Mouse (Mus musculus): ENCODE results near the gene Uck1. TPM values are rescaled to one million over a fixed set of nuclear protein-coding genes. Genes with fewer than 3 reads are reported as not detected.
A peak's percentile ranks its signal among the peaks of the same experiment; 100 is the strongest.

The Uck1 gene
- polyA plus RNA-seq, 1 experiment from 2014 or later: 74.1 TPM

DNA sequence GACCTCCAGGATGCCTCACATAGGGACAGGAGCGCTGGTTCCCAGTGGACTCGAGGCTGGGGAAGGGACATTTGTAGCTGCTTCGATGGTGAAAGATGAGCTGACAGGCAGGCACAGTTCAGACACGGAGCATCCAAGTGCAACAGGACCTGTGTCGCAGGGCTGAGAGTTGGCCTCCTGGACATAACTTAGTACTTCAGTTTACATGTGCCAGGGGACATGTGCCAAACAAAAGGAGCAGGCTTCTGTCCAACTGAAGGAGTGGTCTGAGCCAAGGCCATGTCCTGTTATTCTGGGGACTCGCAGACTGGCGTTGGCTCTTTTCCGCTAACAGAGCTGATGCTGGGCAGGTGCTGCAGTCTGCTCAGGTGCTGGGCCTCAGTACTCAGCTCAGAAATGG, 34.4 kb upstream of the Uck1 start:
- WGBS: 84% methylated on average over 8 of the region's 8 CpGs
- H3K4me1 ChIP-seq (replicated peaks; ENCODE audit: control insufficient read depth, insufficient read depth, low read length): no peaks in the 10 kb centered on the region
- ATAC-seq: no peak

DNA sequence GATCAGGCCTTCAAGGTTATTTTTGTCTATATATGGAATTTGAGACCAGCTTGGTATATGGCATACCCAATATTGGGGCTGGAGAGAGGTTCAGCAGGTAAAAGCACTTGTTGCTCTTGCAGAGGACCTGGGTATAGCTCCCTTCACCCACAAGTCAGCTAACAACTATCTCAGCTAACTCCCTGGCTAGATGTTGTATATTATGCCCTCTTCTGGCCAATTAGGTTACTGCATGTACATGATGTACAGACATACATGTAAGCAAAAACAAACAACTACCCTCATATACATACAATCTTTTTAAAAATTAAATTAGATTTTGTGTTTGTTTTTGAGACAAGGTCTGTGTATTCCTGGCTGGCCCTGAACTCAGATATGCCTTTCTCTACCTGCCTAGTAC, 29.6 kb upstream of the Uck1 start:
- Histone ChIP-seq H3K4me2 (replicated peaks; ENCODE audit: low read depth) (peak overlapping the region; percentile 72), H3K4me1 (replicated peaks; ENCODE audit: control insufficient read depth, insufficient read depth, low read length) (no peaks in the 10 kb centered on the region), H3K36me3 (ENCODE audit: control insufficient read depth, insufficient read depth) (peaks cover 19% of the 10 kb centered on the region), H3K9ac (ENCODE audit: low read depth, low read length) (no peak overlapping the region), H3K27ac (ENCODE audit: low read depth, low read length) (no peak overlapping the region), H3K27me3 (replicated peaks; ENCODE audit: control insufficient read depth, insufficient read depth, low read length) (no peaks in the 10 kb centered on the region), H3K9me3 (ENCODE audit: control insufficient read depth) (no peaks in the 10 kb centered on the region), H3K4me3 (ENCODE audit: low read depth, low read length) (peak overlapping the region; percentile 80)
- TF ChIP-seq CTCF (IDR thresholded peaks at IDR 0.05; ENCODE audit: low read depth): peak; percentile 75
- ATAC-seq: no peak

More for the DNA sequence above, 34.4 kb upstream of the Uck1 start:
- Histone ChIP-seq H3K9ac (ENCODE audit: low read depth, low read length) (no peak overlapping the region), H3K9me3 (ENCODE audit: control insufficient read depth) (no peaks in the 10 kb centered on the region), H3K36me3 (ENCODE audit: control insufficient read depth, insufficient read depth) (peaks cover 44% of the 10 kb centered on the region), H3K4me2 (replicated peaks; ENCODE audit: low read depth) (no peak overlapping the region), H3K4me3 (ENCODE audit: low read depth, low read length) (no peak overlapping the region), H3K27me3 (replicated peaks; ENCODE audit: control insufficient read depth, insufficient read depth, low read length) (no peaks in the 10 kb centered on the region), H3K27ac (ENCODE audit: low read depth, low read length) (no peak overlapping the region)
- TF ChIP-seq CTCF (IDR thresholded peaks at IDR 0.05; ENCODE audit: low read depth): no peak

DNA sequence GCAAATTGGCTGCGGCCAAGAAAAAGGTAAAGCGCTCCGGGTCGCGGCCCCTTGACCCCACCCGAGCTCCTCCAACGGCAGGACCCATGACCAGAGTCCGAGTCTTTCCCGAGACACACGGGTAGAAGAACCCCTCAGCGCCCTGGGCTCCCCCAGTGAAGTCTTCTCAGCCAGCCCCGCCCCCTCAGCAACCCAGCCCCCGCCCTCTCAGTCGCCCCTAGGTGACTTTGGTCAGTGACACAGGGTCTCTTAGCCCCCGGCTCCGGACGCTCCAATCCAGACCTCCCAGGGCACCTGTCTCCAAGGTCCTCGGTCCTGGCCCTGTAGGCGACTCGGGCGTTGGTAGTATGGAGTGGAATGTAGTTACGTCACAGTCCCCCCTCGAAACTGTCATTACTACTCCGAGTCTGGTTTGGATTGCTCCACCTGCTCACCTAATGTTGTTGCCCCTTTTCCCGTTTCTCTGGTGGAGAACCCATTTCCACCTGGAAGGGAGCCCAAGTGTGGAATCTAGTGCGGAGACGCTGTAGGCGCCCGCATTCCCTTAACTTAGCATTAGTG, 28.5 kb upstream of the Uck1 start:
- H3K36me3 ChIP-seq (ENCODE audit: control insufficient read depth, insufficient read depth): peaks cover 20% of the 10 kb centered on the region
- peak overlapping the region; percentile 80 for H3K4me3 ChIP-seq (ENCODE audit: low read depth, low read length)
- H3K4me1 ChIP-seq (replicated peaks; ENCODE audit: control insufficient read depth, insufficient read depth, low read length): no peaks in the 10 kb centered on the region
- under 1% methylated on average over 21 of the region's 29 CpGs for WGBS
- H3K27me3 ChIP-seq (replicated peaks; ENCODE audit: control insufficient read depth, insufficient read depth, low read length): no peaks in the 10 kb centered on the region
- ATAC-seq: peak; percentile 53
- peak overlapping the region; percentile 61; the same call in 1 of the 2 replicates for H3K27ac ChIP-seq (ENCODE audit: low read depth, low read length)
- TF ChIP-seq CTCF (IDR thresholded peaks at IDR 0.05; ENCODE audit: low read depth): no peak
- H3K9me3 ChIP-seq (ENCODE audit: control insufficient read depth): no peaks in the 10 kb centered on the region
- peak overlapping the region; percentile 76 for H3K9ac ChIP-seq (ENCODE audit: low read depth, low read length)
- peak overlapping the region; percentile 72 for H3K4me2 ChIP-seq (replicated peaks; ENCODE audit: low read depth)

DNA sequence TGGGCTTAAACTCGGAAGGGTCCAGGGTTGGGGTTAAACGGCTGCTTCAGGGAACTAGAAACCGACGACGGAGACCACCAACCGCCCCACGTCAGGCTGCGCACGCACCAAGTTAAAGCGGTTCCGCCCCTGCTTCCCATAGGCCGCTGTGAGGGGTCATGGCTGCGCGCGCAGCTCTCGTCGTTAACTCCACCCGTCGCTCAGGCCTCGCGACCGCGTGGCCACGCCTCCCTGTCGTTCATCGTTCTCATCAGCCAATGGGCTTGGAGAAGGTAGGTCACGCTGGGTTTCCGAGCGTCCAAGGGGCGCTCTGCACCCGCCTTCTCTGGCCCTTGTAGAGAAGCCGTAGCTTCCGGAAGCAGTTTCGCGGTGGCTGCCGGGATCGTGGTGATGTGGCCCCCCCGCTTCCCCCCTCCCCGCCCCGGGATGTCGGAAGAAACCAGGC, 28.0 kb upstream of the Uck1 start, which contains the start of gene Swi5:
Swi5 (minus strand) TSS at position 153 of the 445 bp plus-strand sequence.
- Histone ChIP-seq H3K9me3 (ENCODE audit: control insufficient read depth) (no peaks in the 10 kb centered on the region), H3K27ac (ENCODE audit: low read depth, low read length) (peak within 1 kb of the TSS; percentile 73), H3K4me1 (replicated peaks; ENCODE audit: control insufficient read depth, insufficient read depth, low read length) (no peaks in the 10 kb centered on the region), H3K4me3 (ENCODE audit: low read depth, low read length) (peak within 1 kb of the TSS; percentile 80), H3K36me3 (ENCODE audit: control insufficient read depth, insufficient read depth) (peaks cover 20% of the 10 kb centered on the region), H3K4me2 (replicated peaks; ENCODE audit: low read depth) (peak within 1 kb of the TSS; percentile 83), H3K27me3 (replicated peaks; ENCODE audit: control insufficient read depth, insufficient read depth, low read length) (no peaks in the 10 kb centered on the region), H3K9ac (ENCODE audit: low read depth, low read length) (peak within 1 kb of the TSS; percentile 94)
- ATAC-seq: peak; percentile 99
- WGBS: under 1% methylated on average over 39 of the region's 41 CpGs
- TF ChIP-seq CTCF (IDR thresholded peaks at IDR 0.05; ENCODE audit: low read depth): no peak

DNA sequence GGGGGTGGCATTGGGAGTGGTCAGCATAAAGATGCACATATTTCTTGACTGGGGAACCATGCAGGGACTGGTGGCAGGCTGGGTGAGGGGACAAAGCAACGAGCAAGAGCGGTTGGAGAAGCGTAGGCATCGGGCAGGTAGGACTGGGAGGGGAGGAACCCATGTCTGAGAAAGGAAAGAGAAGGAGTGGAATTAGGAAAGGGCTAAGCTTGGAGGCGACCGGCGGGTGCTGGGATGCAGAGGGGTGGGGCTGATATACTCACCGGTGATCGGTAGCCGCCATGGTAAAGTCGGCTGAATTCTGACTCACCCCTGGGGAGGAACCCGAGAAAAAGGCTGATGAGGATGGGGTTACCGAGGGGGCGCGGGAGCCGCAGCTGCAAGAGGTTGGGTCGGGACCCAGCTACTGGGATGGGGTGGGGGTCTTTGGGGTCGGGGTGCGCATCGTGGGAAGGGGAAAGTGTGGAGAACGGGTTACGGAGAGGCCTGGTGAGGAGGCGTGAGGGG, 27.4 kb upstream of the Uck1 start, which contains the start of gene Golga2:
Golga2 (plus strand) TSS at position 51 of the 507 bp plus-strand sequence.
- H3K4me1 ChIP-seq (replicated peaks; ENCODE audit: control insufficient read depth, insufficient read depth, low read length): no peaks in the 10 kb centered on the region
- peak within 1 kb of the TSS; percentile 83 for H3K4me2 ChIP-seq (replicated peaks; ENCODE audit: low read depth)
- 1% methylated on average over 22 of the region's 23 CpGs for WGBS
- H3K27me3 ChIP-seq (replicated peaks; ENCODE audit: control insufficient read depth, insufficient read depth, low read length): no peaks in the 10 kb centered on the region
- peak within 1 kb of the TSS; percentile 73 for H3K27ac ChIP-seq (ENCODE audit: low read depth, low read length)
- peaks cover 14% of the 10 kb centered on the region for H3K36me3 ChIP-seq (ENCODE audit: control insufficient read depth, insufficient read depth)
- peak within 1 kb of the TSS; percentile 94 for H3K9ac ChIP-seq (ENCODE audit: low read depth, low read length)
- H3K9me3 ChIP-seq (ENCODE audit: control insufficient read depth): no peaks in the 10 kb centered on the region
- H3K4me3 ChIP-seq (ENCODE audit: low read depth, low read length): peak within 1 kb of the TSS; percentile 80
- no peak for TF ChIP-seq CTCF (IDR thresholded peaks at IDR 0.05; ENCODE audit: low read depth)
- peak; percentile 35 for ATAC-seq

DNA sequence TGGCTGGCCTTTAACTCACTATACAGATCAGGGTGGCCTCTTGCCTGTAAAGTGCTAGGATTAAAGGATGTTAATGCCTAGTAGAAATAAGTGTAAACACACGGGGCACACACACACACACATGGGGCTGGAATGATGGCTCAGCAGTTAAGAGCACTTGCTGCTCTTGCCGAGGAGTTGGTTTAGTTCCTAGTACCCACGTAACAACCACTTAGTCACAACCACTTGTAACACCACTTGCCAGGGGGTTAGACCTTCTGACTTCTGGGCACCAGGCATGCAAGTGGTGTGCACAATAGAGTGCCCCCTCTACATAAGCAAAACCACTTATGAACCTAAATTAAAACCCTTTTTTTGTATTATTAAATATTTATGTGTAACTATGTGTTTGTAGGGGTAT, 24.0 kb upstream of the Uck1 start:
- no peaks in the 10 kb centered on the region for H3K9me3 ChIP-seq (ENCODE audit: control insufficient read depth)
- no peak overlapping the region for H3K27ac ChIP-seq (ENCODE audit: low read depth, low read length)
- no peak overlapping the region for H3K9ac ChIP-seq (ENCODE audit: low read depth, low read length)
- TF ChIP-seq CTCF (IDR thresholded peaks at IDR 0.05; ENCODE audit: low read depth): no peak
- no peak overlapping the region for H3K4me2 ChIP-seq (replicated peaks; ENCODE audit: low read depth)
- no peaks in the 10 kb centered on the region for H3K27me3 ChIP-seq (replicated peaks; ENCODE audit: control insufficient read depth, insufficient read depth, low read length)
- 67% methylated on average over 3 of the region's 3 CpGs for WGBS
- H3K36me3 ChIP-seq (ENCODE audit: control insufficient read depth, insufficient read depth): peaks cover 30% of the 10 kb centered on the region
- no peaks in the 10 kb centered on the region for H3K4me1 ChIP-seq (replicated peaks; ENCODE audit: control insufficient read depth, insufficient read depth, low read length)
- no peak for ATAC-seq
- H3K4me3 ChIP-seq (ENCODE audit: low read depth, low read length): no peak overlapping the region
